Mouse (Mus musculus): ENCODE data around the gene Tnni3k.

Gene Tnni3k

DNA sequence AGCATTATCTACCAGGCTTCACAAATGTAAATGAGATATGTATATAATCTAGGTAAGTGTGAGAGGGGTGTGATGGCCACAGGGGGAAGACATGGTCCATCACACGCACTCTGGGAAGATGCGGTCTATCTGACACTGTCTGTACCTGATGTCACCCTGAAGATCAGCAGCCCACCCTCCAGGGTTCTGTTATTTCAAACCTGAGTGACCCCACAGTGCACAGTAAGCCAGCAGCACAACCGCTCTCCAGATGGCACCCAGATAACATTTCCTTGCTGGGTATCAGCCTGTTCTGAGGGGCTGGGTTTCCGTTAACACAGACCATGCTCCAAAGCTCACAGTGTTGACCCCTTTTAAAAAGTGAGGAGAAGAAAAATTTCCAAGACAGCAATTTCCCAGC lies 288.9 kb downstream of the Tnni3k start:
- DNase-seq (ENCODE audit: low read depth, low spot score) = no peak

DNA sequence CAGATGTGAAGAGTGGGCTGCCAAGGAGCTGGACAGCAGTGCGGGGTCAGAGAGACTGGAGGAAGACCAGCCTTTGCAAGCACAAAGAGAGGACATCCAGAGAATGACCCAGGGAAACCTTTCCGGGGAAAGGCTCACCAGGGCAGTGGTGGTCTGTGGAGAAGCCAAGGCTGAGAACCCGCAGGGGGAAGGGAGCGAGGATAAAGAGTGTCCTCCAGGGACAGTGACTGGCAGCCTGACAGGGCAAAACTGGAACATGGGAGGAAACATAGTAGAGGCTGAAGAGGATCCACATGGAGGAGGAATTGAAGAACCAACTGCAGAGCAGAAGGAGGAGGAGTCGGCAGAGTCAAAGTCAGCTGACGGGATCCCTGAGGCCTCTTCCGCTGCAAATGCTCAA lies 291.1 kb downstream of the Tnni3k start:
- DNase-seq (ENCODE audit: low read depth, low spot score) = no peak

- DNase-seq (ENCODE audit: low read depth, low spot score) = no peak
These were observed 291.8 kb downstream of the Tnni3k start for GRCm38 (mm10) chr3:154763374-154763773.

DNA sequence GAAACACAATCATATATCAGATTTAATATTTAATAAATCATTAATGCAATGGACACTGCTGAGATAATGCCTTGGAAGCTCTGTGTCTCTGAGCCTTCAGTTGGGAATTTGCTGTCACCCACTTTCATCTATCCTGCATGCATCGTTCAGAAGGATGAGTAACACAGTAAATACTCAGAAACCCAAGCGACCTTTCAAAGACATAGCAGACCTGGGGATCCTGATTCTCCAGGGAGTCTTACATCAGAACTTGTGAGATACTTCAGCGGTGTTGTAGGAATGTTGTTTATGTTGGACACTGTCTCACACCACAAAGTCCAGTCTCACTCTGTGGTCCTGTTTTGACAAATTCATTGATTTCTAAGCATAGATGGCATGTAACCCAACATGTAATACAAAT lies 294.1 kb downstream of the Tnni3k start:
- DNase-seq (ENCODE audit: low read depth, low spot score) = no peak

DNA sequence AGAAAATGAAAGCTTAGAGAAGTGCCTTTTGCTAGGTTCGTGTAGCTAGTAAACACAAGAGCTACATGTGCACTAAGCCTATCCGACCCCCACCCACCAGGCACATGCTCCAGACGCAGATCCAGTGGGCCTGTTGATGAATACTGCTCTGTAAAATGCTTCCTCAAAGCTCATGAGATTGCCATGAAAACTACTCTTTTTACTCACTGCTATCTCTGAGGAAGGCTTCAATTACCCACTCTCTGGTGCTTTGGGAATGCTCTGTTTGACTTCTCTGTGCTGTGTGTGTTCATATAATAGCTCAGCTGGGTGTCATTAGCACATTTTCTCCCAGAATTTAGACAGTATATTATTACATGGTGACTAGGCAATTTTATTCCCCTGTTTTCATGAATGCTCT lies 297.1 kb downstream of the Tnni3k start:
- peak; percentile 37 for DNase-seq (ENCODE audit: low read depth, low spot score)

DNA sequence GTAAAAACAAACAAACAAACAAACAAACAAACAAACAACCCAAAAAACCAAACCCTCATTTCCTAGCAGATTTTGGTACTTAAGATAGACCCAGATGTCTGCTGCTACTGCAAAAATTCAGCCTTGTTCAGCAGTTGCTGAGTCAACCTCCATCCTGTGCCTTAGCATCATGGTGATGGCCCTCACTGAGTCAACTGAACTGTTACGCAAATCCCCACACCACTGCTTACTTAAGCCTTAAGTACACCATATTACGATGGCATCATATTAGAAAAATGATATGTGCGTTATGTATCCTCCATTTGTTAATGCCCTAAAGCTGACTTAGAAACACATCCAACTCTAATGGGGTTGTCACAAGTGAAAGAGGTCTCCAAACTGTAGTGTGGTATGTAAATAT lies 300.0 kb downstream of the Tnni3k start:
- no peak for DNase-seq (ENCODE audit: low read depth, low spot score)

- DNase-seq (ENCODE audit: low read depth, low spot score) = no peak
These were observed 300.7 kb downstream of the Tnni3k start for GRCm38 (mm10) chr3:154754505-154754904.

DNA sequence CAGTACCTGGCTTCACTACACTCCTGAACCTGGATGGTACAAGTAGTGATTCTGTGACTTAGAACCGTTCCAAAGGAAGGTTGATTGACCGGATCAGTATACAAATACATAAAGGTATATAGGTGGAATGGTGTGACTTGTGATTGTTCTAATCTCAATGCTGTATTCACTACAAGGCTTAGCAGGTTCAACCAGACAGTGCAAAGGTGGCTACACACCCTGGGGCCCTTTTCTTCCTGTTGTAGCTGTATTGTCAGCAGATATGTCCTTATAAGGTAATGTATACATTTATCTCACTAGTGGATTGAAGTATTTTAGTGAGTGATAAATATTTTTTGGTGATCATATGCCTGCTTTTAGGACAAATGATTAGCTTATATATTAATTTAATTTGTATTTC lies 310.9 kb downstream of the Tnni3k start:
- DNase-seq (ENCODE audit: low read depth, low spot score) = no peak

DNA sequence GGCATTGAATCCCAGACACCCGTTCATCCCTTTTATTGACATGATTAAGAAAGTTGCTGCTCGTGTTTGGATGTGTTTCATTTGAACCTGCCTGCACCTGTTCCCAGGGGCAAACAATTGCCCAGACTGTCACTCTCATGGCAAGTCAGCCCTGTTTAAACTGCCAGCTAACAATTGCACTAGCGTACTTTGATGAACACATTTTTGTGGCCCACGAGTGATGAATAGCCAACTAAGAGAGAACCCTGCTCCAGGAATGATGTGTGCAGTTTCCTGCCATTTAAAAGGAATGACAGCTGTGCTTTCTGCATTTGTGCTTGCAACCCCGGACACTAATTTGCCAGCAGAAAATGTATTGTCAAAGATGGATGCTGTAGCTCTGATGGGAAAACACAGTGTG lies 312.3 kb downstream of the Tnni3k start:
- DNase-seq (ENCODE audit: low read depth, low spot score) = no peak

DNA sequence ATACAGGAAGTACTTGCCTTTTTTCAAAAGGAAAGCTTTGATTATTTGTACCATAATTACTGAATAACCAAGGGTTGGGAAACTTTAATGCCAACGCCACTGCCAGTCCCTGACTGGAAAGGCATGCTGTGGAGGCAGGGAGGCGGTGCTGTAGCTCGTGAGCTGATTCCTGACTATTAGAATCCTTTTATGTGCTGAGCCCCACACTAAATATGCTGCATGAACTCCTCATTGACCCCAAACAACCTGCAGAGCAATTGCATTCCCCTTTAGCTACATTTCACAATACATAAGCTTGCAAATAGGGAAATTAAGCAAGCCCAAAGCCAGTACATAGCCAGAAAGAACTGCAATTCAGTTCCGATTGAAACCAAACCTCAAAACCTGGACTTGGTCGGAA lies 313.7 kb downstream of the Tnni3k start:
- DNase-seq (ENCODE audit: low read depth, low spot score) = no peak

Measured in brain, adult 2 months (tissue).